Mouse (Mus musculus): ENCODE results near the gene Iars2.

The Iars2 gene

DNA sequence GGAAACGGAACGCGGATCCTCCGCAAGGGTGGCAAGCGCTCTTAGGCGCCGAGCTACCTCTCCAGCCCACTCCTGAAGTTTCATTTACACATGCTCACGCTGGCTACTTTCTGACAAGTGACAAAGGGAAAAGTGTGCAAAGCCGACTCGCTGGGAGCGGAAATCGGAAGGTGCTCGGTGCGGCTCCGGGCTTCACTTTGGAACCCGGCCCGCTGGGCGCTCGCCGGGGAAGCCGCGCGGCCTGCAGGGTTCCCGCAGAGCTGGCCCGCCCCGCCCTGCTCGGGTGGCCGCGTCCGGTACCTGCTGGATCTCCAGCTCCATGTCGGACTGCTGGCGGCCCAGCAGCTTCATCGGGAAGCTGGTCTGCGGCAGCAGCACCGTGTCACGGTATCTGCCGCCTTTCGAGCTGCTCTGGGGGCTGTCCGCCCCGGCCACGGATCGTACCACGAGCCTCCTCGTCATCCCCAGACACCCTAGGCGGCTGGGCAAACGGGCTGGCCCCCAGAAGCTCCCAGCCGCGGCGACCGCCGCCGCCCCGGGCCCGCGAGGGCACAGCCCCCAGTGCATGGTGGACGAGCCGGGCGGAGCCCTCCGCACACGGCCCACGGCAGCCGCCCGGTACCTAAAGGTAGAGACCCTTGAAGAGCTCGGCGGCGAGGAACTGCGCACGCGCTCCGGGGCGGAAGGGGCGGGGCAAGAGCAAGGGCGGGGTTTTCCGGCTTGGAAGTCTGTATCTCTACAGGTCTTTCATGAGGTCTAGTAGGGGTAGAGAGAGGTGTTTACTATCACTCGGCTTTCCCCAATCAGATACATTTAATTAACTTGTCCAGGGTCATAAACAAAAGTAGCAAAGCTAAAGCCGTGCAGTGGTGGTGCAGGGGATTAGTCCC, at the start of gene Iars2:
TSS of gene Iars2 (minus strand) at position 676 of the 890 bp plus-strand sequence.
- peak; percentile 96 for DNase-seq (ENCODE audit: extremely low spot score)

GRCm38 (mm10) chr1:185377429-185377828, 48.2 kb upstream of the Iars2 start:
- DNase-seq (ENCODE audit: extremely low spot score): no peak

- DNase-seq (ENCODE audit: extremely low spot score): no peak
These were observed 47.2 kb upstream of the Iars2 start for GRCm38 (mm10) chr1:185376390-185376789.

- no peak for DNase-seq (ENCODE audit: extremely low spot score)
These were observed 40.8 kb upstream of the Iars2 start for GRCm38 (mm10) chr1:185369979-185370378.

DNA sequence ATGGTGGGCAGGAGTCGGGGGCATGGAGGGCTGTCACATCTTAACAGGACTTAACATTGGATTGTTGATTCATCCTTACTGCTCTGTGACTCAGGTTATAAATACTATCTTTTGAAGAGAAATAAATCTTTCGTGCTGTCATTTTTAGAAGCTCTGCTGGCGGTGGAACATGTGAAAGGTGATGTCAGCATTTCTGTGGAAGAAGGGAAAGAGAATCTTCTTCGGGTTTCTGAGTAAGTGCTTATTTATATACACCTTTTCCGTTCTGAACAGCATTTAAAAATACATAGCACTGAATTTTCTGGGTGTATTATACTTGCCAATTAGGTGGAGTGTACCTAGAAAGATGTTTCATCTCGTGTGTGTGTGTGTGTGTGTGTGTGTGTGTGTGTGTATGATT, 38.2 kb upstream of the Iars2 start:
- no peak for DNase-seq (ENCODE audit: extremely low spot score)

DNA sequence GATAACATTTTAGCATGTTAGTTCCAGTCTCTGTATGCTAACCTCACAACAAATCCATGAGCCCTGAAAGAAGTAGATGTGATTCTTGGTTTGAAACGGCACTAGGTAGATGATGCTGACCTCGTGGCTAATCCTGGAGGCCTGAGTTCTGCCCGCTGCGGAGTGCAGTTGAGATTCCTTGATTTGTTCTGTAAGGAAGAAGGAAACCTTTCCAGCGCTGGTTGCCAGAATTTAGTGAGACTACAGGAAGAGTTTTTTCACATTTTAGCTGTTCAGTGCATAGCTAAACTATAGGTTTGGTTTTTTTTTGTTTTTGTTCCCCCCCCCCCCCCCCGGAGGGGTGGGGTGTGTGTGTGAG, 35.0 kb upstream of the Iars2 start:
- DNase-seq (ENCODE audit: extremely low spot score): no peak

DNA sequence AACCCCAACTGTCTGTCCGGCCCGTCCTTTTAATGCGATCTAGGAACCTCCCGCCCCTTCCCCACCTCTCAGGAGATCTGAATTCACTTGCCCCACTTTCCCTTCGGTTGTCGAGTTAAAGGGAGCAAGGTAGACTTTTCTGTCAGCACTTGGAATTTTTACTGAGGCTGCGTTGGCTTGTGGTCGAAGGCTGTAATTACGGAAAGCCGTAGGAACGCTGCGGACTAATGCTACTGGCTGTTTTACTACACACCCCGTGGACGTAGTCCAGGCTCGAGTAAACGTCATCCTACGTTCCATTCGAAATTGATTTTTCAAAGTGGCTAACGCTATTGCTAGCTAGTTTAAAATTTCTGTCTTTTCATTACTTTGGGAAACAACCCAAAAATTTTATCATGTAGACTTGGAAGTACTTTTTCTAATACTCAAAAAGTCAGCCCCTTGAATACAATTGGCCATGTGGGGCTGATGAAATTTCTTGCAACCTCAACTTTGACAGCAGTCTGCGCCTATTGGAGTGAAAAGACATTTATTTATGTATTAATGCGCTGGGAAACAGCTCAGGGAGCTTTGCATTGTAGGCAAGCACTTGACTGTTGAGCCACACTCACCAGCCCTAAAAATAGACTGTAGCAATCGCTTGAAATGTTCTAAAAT, 34.5 kb upstream of the Iars2 start:
- peak; percentile 45 for DNase-seq (ENCODE audit: extremely low spot score)

DNA sequence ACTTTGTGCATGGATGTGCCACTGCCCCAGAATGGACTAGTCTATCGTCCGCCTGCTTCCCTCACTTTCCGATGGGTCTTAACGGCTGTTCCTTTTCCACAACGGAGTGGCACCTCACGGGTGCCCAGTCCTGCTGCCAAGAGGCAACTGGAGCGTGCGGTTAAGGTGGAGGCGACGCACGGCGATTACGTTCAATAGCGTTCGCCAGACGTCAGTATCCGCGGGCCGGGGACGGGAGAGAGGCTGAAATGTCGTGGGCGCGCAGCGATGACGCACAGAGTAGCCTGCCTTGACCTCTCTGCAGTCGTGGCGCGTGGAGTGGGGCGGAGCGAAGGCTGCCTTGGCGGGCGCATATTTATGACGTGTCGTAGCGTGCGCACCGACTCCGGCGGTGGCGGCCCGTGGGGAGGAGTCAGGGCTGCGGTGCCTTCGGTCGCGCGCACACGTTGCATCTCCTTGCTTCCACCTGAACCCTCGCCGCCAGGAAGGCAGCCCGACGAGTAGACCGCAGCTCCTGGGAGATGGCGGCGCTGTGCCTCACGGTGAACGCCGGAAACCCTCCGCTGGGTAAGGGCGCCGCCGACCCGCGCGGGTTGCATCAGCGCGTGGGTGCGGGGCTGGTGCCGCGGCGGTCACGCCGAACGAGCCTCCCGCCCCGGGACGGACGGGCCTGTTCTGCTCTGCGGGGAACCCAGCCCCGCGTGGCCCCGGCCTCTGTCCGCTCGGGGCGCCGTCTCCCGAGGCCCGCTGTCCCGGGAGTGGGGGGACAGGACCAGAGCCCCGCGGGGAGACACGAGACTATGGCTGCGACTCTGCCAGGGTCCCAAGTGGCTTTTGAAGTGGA, 33.7 kb upstream of the Iars2 start, which contains the start of gene Eprs:
TSS of gene Eprs (plus strand) at position 368 of the 844 bp plus-strand sequence.
- peak; percentile 99 for DNase-seq (ENCODE audit: extremely low spot score)

DNA sequence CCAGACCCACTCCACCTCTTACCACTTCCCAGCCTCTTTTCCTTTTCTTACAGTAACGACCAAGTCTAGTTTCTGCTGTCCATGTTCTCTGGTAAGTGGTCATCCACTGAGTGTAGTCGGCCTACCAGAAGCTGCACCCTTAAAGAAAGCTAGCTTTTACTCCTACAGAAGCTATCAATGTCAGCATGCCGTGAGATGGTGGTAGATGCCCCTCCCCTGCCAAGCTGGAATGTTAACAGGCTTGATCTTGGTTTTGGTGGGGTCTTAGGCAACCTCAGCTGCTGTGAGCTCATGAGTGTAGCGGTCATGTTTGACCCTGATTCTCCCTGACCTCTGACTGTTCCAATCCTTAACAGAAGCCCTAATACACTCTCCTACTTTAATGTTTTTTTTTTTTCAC, 29.0 kb upstream of the Iars2 start:
- no peak for DNase-seq (ENCODE audit: extremely low spot score)

DNA sequence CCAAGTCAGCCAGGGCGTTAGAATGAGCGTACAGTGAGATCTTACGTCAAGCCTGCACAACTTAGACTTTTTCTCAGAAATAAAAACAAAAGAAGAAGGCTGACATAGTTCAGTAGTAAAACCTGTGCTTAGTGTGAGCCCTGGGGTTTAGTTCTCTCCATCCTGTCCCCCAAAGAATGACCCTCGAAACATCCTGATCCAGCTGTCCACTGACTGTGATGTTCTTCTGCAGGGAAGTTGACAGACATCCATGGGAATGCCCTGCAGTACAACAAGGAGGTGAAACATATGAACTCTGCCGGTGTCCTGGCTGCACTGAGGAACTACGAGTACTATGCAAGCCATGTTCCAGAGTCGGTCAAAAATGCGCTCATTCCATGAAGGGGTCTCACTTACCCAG, 27.1 kb upstream of the Iars2 start:
- no peak for DNase-seq (ENCODE audit: extremely low spot score)

- DNase-seq (ENCODE audit: extremely low spot score): no peak
These were observed 25.5 kb upstream of the Iars2 start for GRCm38 (mm10) chr1:185354731-185355130.

DNA sequence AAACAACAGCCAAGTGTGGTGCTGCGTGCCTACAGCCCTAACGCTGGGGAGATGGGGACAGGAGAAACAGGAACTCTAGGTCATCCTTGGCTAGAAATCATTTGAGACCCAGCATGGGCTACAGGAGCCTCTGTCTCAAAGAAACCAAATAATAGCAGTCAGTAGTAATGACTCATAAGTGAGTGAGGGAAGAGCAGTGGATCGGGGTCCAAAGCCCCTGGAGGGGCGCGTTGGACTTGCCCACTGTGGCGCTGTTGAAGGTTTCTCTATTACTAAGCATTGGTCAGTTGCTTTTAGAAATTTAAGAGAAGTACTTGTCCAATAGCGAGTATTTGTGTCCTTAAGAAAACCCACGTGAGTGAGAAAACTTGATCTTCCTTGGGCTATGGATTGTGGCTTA, 24.2 kb upstream of the Iars2 start:
- no peak for DNase-seq (ENCODE audit: extremely low spot score)

DNA sequence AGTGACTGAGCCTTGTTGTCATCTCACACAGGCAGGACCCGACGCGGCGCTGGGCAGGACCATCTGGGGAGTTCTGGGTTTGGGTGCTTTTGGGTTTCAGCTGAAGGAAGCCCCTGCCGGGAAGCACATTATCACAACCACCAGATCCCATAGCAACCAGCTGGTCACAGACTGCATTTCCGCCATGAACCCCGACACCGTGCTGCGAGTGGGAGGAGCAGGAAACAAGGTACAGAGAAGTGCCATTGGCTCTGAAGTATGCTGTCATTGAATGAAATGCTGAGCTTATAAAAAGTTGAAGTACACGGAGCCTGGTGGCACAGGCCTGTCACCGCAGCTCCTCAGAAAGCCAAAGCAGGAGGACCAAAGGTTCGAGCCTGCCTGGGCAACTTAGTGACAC, 23.0 kb upstream of the Iars2 start:
- DNase-seq (ENCODE audit: extremely low spot score): no peak

- DNase-seq (ENCODE audit: extremely low spot score): no peak
These were observed 21.4 kb upstream of the Iars2 start for GRCm38 (mm10) chr1:185350611-185351010.

DNA sequence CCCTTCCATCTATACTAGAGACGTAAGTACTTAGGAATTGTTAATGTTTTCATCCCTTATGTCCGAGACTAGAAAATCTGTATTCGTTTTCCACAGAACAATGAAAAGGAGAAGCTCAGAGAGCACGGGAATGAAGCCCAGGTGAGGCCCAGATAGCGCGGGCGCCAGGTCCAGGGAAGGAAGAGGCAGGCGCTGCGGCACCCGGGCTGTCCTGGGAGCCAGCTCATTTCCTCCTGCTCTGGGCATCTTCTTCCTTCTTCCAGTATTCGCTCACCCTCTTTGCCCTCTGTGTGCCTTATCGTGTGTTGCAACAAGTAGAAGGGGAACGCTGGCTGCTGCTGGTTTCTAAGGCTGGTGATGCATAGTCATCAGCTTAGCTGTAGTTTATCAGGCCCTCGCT, 20.5 kb upstream of the Iars2 start:
- DNase-seq (ENCODE audit: extremely low spot score): no peak

DNA sequence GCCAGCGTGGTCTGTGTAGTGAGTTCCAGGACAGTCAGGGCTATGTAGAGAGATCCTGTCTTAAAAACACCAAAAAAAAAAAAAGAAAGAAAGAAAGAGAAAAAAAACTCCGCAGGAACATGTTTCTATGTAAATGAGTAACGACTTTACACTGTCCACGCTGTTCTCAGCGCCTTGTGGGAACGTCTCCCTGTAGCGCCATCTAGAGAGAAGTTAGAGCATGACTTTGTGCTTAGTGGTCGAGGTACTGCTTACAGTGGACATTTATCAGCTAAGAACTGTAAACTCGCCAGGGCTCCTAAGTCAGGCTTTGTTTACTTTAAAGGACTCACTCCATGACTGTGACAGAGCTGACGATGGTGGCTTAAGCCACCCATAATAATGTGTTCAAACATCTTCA, 17.0 kb upstream of the Iars2 start:
- DNase-seq (ENCODE audit: extremely low spot score): no peak

DNA sequence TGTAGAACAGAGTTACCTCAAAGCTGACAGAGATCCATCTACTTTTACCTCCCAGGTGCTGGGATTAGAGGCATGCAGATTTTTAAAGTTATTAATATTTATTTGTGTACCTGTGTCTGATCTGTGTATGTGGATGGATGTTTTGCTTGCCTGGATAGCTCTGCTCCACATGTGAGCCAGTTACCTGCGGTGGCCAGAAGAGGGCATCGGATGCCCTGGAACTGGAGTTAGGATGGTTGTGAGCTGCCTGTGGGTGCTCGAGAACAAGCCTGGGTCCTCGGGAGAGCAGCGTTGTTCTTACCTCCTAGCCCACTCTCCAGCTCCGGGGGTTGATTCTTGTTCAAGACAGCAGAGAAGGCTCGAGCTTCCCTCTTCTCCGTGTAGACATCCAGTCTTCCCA, 14.2 kb upstream of the Iars2 start:
- DNase-seq (ENCODE audit: extremely low spot score): no peak

GRCm38 (mm10) chr1:185342441-185342840, 13.2 kb upstream of the Iars2 start:
- DNase-seq (ENCODE audit: extremely low spot score): no peak

DNA sequence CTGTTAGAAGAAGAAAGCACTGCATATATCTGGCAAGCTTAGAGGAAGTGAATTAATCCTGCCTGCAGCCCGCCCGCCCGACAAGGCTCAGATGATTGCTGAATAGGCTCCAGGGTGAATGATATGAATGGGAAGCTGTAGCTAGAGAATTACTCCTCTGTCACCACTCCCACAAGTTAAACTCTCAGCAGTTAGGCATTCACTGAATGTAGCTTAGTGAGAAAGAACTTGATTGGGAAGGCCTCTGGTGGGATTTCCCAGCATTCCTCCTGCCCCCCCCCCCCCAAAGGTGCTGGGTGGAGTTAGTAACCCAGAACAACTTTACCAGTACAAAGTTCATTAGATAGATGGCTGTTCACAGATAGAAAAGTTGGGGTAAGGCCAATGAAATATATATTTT, 7.3 kb upstream of the Iars2 start:
- no peak for DNase-seq (ENCODE audit: extremely low spot score)

- no peak for DNase-seq (ENCODE audit: extremely low spot score)
These were observed 6.1 kb upstream of the Iars2 start for GRCm38 (mm10) chr1:185335231-185335765.

GRCm38 (mm10) chr1:185334136-185334535, 4.9 kb upstream of the Iars2 start:
- DNase-seq (ENCODE audit: extremely low spot score): no peak

- DNase-seq (ENCODE audit: extremely low spot score): no peak
These were observed 4.5 kb upstream of the Iars2 start for GRCm38 (mm10) chr1:185333651-185334050.

All from embryo, embryonic 9.5 days (tissue).